ENCODE assay signal across 8 mouse cellular contexts in the genomic region with DNA sequence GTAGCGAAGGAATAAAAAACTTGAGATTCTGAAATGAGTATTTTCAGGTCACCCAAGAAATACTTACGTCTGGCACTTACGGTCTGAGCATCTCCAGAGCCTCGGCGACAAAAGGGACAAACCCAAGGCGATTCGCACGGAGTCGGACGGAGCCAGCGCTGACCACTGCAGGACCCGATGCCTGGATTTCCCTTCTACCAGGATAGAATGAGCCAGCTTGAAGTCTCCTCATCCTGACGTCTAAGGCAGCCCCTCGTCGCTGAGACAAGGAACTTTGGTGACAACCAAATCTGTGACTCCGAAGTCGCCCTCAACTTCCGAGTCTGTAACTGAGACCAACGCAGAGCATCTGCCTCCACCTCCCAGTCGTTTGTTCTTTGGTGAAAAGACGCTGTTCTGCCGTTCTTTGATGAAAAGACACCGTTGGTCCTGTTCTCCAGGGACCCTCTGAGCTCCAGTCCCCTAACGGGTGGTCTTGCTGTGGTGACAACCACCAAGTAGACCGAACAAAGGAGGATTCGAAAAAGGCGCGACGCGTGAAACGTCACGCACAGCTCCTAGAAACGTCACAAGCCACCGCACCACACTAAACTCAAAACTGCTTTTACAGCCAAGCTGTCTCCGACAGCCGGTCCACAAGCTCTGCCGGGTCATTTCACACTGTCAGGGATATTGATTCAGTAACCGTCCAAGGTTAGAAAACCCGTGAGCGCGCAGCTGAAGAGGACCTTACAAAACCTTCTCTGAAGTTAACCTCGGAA. TPM values are rescaled to one million over a fixed set of nuclear protein-coding genes. Genes with fewer than 3 reads are reported as not detected.
A peak's percentile ranks its signal among the peaks of the same experiment; 100 is the strongest.
DNase-seq lines count a peak whose midpoint lies in the region; ATAC-seq and TF ChIP-seq lines count a peak whose summit lies in the region.

No protein-coding gene starts in this region.

- no peak for TF ChIP-seq POLR2A in limb, embryonic 14.5 days (IDR thresholded peaks at IDR 0.05; ENCODE audit: borderline replicate concordance, extremely low read depth, insufficient read depth, insufficient read length)
- TF ChIP-seq POLR2A in cerebellum, adult 2 months (IDR thresholded peaks at IDR 0.05; ENCODE audit: borderline replicate concordance, insufficient read depth, low read length) = no peak

- no peaks in the 10 kb centered on the region for H3K9me3 ChIP-seq in lung, embryonic 16.5 days (ENCODE audit: control insufficient read depth, low read length)
- H3K9me3 ChIP-seq in forebrain, embryonic 10.5 days = no peaks in the 10 kb centered on the region
- no peaks in the 10 kb centered on the region for H3K9me3 ChIP-seq in limb, embryonic 14.5 days (ENCODE audit: control insufficient read depth, low read length)

- under 1% methylated on average over 42 of the region's 42 CpGs for WGBS in lung, embryonic 16.5 days
- under 1% methylated on average over 42 of the region's 42 CpGs for WGBS in forebrain, embryonic 10.5 days
- 1% methylated on average over 42 of the region's 42 CpGs for WGBS in limb, embryonic 14.5 days
- 2% methylated on average over 42 of the region's 42 CpGs for WGBS in cerebellum, adult 2 months

- DNase-seq in lung, adult 18-20 months = no peak
- DNase-seq in forebrain, embryonic 10.5 days (ENCODE audit: extremely low spot score, low spot score) = peak; percentile 57
- DNase-seq in limb, embryonic 14.5 days (ENCODE audit: low spot score) = no peak
- DNase-seq in retina, embryonic 14.5 days (ENCODE audit: low spot score) = peak; percentile 47
- DNase-seq in urinary bladder, postnatal 10 days (ENCODE audit: low spot score) = no peak
- DNase-seq in cerebellum, adult 2 months = no peak
- DNase-seq in kidney, adult 9 months = no peak

- H3K36me3 ChIP-seq in lung, embryonic 16.5 days (ENCODE audit: control insufficient read depth, insufficient read depth, low read length) = no peaks in the 10 kb centered on the region
- H3K36me3 ChIP-seq in forebrain, embryonic 10.5 days (replicated peaks) = no peaks in the 10 kb centered on the region
- no peaks in the 10 kb centered on the region for H3K36me3 ChIP-seq in limb, embryonic 14.5 days (ENCODE audit: control insufficient read depth, insufficient read depth, low read length)

- peak overlapping the region; percentile 80 for H3K4me2 ChIP-seq in lung, embryonic 16.5 days (ENCODE audit: low read depth, low read length)
- peak overlapping the region; percentile 74 for H3K4me2 ChIP-seq in limb, embryonic 14.5 days (replicated peaks; ENCODE audit: low read depth, low read length, severe bottlenecking)

- peaks cover 19% of the 10 kb centered on the region for H3K4me1 ChIP-seq in lung, embryonic 16.5 days (replicated peaks; ENCODE audit: control insufficient read depth, insufficient read depth, low read length)
- peaks cover 34% of the 10 kb centered on the region for H3K4me1 ChIP-seq in forebrain, embryonic 10.5 days
- H3K4me1 ChIP-seq in limb, embryonic 14.5 days (ENCODE audit: control insufficient read depth, insufficient read depth, low read length) = peaks cover 12% of the 10 kb centered on the region; the same call in 1 of the 2 replicates
- no peaks in the 10 kb centered on the region for H3K4me1 ChIP-seq in cerebellum, adult 2 months (ENCODE audit: control insufficient read depth, insufficient read depth, low read length)

- H3K27me3 ChIP-seq in lung, embryonic 16.5 days (ENCODE audit: control insufficient read depth, insufficient read depth, low read depth, low read length) = peaks cover 42% of the 10 kb centered on the region
- H3K27me3 ChIP-seq in forebrain, embryonic 10.5 days (ENCODE audit: poor library complexity, severe bottlenecking) = peaks cover 67% of the 10 kb centered on the region
- peaks cover 54% of the 10 kb centered on the region for H3K27me3 ChIP-seq in limb, embryonic 14.5 days (ENCODE audit: control insufficient read depth, insufficient read depth, low read length)
- H3K27me3 ChIP-seq in cerebellum, adult 2 months (ENCODE audit: control insufficient read depth, insufficient read depth, low read length) = peaks cover 4% of the 10 kb centered on the region; the same call in 1 of the 2 replicates

- H3K27ac ChIP-seq in lung, embryonic 16.5 days (ENCODE audit: low read length) = no peak overlapping the region
- H3K27ac ChIP-seq in forebrain, embryonic 10.5 days = peak overlapping the region; percentile 65
- H3K27ac ChIP-seq in limb, embryonic 14.5 days (replicated peaks; ENCODE audit: low read depth, low read length) = no peak overlapping the region
- no peak overlapping the region for H3K27ac ChIP-seq in cerebellum, adult 2 months (ENCODE audit: insufficient read depth, low read length)

- peak overlapping the region; percentile 51 for H3K4me3 ChIP-seq in lung, embryonic 16.5 days (ENCODE audit: low read length)
- H3K4me3 ChIP-seq in forebrain, embryonic 10.5 days = peak overlapping the region; percentile 61
- H3K4me3 ChIP-seq in limb, embryonic 14.5 days (replicated peaks; ENCODE audit: low read length) = peak overlapping the region; percentile 43
- no peak overlapping the region for H3K4me3 ChIP-seq in cerebellum, adult 2 months (replicated peaks; ENCODE audit: insufficient read depth, low read depth, low read length)

- ATAC-seq in lung, embryonic 16.5 days (ENCODE audit: low read depth) = no peak
- ATAC-seq in limb, embryonic 14.5 days (ENCODE audit: low FRiP score, low read depth) = no peak

- no peak for TF ChIP-seq CTCF in cerebellum, adult 2 months (IDR thresholded peaks at IDR 0.05; ENCODE audit: borderline replicate concordance, insufficient read depth, low read depth, low read length)

- peak overlapping the region; percentile 43 for H3K9ac ChIP-seq in lung, embryonic 16.5 days (ENCODE audit: low read length)
- peak overlapping the region; percentile 41 for H3K9ac ChIP-seq in limb, embryonic 14.5 days (ENCODE audit: low read depth, low read length, severe bottlenecking)

RNA-seq across cellular contexts. Expression of a gene that starts 55.9 kb away (rescaled TPM):
- polyA plus RNA-seq in lung, embryonic 16.5 days (2015; fragmentation: Nextera tagmentation; extraction: Ambion mirVana) = 56.0 and 56.3 TPM in 2 replicates
- polyA plus RNA-seq in forebrain, embryonic 10.5 days (2016; fragmentation: Nextera tagmentation; extraction: Ambion mirVana) = 57.1 and 58.7 TPM in 2 replicates
- polyA plus RNA-seq in limb, embryonic 14.5 days (2012; rRNA removed) = 15.1 and 20.2 TPM in 2 replicates
- 42.9 and 50.7 TPM in 2 replicates for polyA plus RNA-seq in limb, embryonic 14.5 days (2014; fragmentation: Nextera tagmentation; extraction: Ambion mirVana)
- polyA plus RNA-seq in cerebellum, adult 2 months (2012; rRNA removed) = 14.6 and 16.0 TPM in 2 replicates

Comparison
In these comparisons a context has a peak if more than half of its experiments do, and no peak if none do; other contexts are left out.
1. DNase-seq: peak in forebrain, embryonic 10.5 days (single experiment) and retina, embryonic 14.5 days (single experiment); none in lung, adult 18-20 months (0 of 2), limb, embryonic 14.5 days (single experiment), urinary bladder, postnatal 10 days (single experiment), cerebellum, adult 2 months (0 of 2) and kidney, adult 9 months (single experiment).